Mouse (Mus musculus): ENCODE measurements around the gene Cd37.

Cd37 gene

DNA sequence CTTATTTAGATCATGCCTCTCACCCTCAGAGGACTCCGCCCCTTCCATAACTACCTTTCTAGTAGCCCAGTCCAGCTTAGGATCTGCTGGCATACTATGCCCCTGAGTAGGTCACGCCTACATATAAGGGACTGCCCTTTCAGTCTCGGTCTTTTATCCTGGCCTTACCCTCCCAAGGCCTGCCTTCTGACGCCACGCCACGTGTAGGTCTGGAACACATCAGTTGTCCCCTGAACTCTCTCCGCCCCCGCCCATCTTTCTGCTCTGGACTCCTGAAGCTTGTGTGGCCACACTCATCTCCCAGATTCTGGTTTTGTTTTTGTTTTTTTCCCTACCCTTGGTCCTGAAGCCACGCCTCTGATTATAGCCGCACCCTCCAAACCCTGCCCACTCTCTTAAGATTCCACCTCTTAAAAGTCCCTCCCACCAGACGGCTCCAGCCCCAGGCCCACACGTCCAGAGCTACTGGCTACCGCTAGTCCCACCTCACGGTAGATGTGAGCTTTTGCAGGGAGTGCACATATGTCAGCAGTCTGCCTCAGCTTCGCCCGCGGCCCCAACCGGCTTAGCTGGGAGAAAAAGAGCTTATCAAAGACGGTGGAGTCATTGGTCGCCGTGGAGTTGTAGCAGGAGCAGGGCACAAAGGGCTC lies 3.9 kb downstream of the Cd37 start:
- DNase-seq (ENCODE audit: low read depth) = no peak

DNA sequence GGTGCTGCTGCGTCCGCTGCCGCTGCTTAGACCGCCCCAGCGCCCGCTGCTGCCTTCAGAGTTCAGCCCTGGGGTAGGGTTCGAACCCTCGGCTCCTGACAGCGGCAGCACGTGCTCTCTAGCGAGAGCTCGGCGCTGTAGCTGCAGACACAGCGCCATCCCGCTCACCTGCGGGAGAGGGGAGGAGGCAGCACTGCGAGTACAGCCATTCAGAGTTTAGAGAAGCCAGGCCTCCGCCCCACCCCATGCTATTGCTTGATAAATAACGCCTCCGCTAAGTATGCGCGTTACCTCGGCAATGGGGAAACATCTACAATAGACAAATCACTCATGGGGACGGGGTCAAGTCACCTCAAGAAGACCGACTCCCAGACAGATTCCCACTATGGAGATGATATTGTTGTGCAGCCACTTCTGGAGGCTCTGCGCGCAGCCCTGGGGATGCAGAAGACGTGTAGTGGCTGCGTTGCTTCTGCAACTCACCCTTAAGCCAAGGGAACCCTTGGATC lies 4.5 kb downstream of the Cd37 start:
- DNase-seq (ENCODE audit: low read depth) = no peak

DNA sequence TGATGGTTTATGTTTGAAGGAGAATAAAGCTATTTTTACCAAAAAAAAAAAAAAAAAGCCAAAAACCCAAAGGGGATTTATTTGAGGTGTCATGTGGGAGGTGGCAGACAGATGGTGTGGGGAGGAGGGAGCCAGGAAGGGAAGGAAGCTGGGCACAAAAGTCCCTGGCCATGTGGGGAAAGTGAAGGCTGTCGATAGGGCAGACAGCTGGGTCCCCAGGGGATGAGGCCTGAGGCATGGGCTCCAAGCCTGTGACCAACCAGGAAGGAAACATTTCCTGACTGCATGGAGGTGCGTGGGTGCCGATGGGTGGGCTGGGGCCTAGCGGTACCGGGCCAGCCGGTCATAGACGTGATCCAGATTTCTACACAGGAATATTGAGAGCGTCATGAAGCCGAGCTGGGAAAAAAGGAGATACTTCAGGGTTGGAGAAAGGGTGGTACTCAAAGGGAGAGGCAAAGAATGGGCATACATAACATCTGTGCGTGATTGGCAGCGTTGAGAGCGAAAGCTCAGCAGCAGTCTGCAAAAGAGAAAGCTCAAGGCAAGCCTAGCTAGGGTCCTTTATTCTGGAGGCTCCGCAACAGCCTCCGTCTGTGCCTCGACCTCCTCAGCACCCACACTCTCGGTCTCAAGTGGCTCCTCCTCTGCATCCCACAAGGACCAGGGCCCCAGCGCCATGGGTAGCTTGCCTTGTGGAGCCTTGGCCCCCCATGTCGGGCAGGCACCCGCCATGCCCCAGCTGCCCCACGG lies 5.2 kb downstream of the Cd37 start:
- DNase-seq (ENCODE audit: low read depth) = no peak

DNA sequence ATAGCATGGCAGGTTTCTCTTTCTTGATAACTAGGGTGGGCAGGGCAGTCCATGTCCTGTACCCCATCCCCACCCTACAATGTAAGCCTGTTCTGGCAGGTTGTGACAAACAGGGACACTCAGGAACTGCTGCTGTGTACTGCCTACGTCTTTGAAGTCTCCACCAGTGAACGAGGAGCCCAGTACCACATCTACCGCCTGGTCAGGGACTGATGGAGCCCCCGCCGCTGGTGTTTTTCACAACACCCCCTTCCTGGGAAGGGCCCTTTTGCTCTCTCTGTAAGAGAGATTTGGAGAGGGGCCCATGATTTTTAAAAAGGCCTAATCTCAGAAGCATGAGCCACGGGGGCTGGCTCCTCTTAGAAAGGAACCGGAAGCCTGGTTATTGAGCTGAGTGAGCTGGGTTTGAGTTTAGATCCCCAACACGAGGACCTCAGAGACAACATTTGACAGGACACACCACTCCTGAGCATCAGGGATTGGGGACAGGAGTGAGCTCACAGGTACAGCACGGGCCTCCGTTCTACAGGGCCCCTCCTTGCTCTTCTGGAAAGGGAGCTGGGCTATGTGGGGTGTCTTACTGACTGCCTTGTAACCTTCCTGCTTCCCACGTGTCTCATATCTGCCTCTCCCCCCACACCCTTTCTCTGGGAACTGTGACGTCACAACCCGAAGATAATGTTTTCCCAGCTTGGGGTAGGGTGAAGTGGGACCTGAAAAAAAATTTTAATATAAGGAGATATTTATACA lies 6.0 kb downstream of the Cd37 start:
- no peak for DNase-seq (ENCODE audit: low read depth)

DNA sequence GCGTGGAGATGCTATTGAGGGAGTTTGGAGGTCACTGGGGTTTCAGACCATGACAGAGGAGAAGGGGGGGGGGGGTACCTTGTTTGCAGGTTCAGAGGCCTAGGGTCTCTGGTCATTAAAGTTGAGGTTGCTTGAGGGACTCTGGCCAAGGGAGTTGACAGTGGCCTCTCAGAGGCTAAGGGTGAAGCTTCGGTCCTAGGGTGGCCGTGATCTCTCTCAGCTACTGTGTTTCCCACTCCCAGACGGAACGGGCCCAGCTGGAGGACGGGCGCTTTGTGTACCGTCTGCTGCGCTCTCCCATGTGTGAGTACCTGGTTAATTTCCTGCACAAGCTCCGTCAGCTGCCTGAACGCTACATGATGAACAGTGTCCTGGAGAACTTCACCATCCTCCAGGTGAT lies 7.0 kb downstream of the Cd37 start:
- DNase-seq (ENCODE audit: low read depth) = no peak

DNA sequence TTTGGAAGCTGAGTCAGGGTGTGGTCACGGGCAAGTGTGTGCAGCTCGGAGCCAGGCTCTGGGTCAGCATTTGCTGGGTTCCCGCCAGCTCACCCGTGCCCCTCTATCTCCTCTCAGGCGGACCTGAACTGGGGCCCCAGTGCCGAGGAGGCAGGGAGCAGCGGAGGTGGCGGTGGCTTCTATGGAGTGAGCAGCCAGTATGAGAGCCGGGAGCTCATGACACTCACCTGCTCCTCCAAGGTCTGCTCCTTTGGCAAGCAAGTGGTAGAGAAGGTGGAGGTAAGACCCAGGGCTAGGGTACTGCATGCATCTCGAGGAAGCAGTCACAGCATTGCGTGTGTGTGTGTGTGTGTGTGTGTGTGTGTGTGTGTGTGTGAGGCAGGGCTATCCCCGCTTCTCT lies 7.7 kb downstream of the Cd37 start:
- DNase-seq (ENCODE audit: low read depth) = no peak

DNA sequence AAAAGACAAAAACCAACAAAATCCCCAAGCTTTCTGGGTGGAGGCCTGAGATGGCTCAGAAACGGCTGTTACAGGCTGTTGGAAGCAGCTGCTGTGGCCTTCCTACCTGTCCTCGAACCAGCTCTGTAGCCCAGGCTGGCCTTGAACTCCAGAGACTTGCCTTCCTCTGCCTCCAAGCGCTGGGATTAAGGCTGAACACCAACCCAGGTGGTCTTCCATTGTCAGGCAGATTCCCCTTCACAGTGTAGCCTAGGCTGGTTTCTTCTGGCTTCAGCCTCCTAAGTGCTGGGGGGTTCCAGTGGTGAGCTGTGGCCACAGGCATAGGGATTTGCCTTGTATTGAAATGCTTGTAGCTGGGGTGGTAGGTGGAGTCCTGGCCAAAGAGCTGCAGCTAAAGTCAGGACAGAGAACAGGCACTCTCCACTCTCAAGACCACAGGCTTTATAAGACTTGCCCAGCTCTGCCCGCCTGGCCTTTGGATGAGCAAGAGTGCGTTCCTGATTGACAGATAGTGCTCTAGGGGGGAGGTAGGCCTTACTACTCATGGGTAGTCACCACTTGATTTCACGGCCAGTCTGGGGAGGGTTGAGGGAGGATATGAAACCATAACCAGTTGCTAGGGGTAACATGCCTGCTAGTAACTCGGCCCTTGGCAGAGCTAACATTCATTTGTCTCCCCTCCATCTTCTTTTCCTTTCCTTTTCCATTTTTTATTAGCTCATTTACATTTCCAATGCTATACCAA lies 9.3 kb downstream of the Cd37 start:
- DNase-seq (ENCODE audit: low read depth) = no peak

DNA sequence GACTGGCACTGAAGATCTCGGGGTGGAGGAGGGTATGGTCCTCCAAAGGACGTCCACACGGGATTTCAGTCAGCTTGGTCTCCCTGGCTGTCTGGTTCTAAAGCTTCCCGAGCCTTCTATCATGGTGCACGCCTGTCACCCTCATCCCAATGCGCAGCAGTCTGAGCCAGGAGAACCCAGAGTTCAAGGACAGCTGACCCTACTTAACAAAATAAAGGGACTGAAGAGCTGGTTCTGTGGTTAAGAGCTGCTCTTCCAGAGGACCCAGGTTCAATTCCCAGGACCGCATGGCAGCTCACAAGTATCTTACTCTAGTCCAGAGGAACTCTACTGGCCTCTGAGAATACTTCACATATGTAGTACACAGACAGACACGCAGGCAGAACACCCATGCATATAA lies 9.9 kb downstream of the Cd37 start:
- no peak for DNase-seq (ENCODE audit: low read depth)

DNA sequence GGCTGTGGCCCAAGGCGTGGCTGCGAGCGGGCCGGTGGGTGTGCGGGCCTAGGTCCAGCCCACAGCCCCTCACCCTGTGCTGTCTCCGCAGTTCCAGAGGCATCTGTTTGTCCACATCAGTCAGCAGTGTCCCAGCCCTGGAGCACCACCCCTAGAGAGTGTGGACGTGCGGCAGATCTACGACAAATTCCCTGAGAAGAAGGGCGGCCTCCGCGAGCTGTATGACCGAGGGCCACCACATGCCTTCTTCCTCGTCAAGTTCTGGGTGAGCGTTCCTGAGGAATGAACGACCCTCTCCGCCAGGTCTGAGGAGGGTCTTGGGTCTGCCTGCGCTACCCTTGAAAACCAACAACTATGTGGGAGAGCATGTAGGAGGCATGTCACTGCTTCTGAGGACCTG lies 10.4 kb downstream of the Cd37 start:
- DNase-seq (ENCODE audit: low read depth) = no peak

DNA sequence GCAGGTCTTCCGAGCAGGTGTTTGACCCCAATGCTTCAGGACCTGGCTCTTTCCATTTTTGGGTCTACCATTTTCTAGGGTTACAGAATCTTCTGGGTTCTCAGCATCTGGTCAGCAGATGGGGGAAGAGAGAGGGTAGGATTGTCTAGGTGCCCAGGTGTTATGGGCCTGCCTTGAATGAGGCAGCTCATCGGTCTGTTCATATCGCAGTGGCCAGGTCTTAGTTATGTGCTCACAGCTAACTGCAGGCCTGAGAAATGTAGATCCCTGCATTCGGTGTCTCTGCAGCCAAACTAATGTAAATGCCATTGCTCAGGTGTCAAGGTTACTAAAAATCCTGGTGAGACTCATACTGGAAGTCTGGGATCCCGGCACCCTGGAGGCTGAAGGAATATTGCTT lies 12.5 kb downstream of the Cd37 start:
- no peak for DNase-seq (ENCODE audit: low read depth)

DNA sequence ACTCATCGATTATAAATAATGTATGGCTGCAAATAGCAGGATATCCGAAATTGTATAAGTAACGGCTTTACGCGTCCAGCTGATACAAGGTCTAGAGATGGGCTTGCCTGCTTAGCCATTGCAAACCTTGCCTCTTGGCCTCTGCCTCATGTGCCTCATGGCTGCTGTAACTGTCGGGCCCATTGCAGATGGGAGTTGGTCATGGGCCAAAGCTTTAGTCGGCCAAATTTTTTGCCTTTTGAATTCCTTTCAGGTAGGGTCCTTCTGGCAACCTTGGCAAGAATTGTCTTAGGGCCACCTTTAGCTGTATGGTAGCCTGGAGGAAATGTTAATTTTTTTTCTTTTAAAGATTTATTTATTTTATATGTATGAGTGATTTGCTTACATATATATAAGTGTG lies 14.1 kb downstream of the Cd37 start:
- no peak for DNase-seq (ENCODE audit: low read depth)

DNA sequence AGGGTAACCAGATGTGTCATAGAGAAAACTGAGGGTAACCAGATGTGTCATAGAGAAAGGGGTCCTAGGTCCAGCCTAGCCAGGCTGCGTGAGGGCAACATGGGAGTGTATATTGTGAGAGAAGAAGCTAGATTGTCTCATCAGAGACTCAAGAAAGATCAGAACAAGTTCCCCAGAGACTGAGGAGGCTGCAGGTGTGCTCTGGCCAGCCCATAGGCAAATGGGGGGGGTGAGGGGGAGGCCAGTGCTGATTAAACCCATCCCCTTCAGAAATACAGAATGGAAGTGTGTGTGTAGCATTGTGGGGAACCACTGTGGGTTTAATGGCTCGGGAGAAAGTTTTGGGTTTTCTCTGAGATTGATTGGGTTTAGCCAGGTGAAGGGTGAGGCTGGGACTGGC lies 17.2 kb downstream of the Cd37 start:
- DNase-seq (ENCODE audit: low read depth) = no peak

DNA sequence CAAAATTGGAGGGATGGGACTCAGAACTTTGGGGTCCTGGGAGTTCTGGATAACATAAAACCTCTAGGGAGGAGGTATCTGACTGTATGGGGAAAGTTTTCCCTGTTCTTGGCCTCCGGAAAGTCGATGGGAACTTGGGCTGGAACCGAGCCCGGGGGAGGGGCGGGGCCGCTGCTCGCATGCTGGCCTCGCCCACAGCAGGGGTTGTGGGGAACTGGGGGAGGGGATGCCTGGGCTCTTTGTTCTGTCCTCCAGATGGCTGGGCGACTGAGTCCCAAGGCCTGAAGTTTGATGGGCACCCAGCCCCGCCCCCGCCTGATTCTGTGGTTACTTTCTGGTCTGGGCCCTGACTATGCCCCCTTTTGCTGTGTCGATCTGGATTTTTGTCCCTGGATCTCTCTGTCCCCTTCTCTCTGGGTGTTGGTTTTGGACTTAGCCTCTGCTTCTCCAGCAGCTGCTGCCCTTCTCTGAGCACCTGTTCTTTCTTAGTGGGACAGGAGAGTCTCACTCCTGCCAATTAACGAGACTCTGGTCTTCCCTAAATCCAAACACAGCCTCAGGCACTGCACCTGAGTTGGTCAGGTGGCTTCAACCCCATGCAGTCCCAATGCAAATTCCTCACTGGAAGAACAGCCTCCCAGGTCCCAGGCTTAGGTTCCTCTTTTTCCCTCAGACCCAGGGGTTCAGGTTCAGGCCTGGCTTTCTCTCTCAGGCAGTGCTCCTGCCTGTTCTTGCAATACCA lies 22.3 kb downstream of the Cd37 start:
- no peak for DNase-seq (ENCODE audit: low read depth)

DNA sequence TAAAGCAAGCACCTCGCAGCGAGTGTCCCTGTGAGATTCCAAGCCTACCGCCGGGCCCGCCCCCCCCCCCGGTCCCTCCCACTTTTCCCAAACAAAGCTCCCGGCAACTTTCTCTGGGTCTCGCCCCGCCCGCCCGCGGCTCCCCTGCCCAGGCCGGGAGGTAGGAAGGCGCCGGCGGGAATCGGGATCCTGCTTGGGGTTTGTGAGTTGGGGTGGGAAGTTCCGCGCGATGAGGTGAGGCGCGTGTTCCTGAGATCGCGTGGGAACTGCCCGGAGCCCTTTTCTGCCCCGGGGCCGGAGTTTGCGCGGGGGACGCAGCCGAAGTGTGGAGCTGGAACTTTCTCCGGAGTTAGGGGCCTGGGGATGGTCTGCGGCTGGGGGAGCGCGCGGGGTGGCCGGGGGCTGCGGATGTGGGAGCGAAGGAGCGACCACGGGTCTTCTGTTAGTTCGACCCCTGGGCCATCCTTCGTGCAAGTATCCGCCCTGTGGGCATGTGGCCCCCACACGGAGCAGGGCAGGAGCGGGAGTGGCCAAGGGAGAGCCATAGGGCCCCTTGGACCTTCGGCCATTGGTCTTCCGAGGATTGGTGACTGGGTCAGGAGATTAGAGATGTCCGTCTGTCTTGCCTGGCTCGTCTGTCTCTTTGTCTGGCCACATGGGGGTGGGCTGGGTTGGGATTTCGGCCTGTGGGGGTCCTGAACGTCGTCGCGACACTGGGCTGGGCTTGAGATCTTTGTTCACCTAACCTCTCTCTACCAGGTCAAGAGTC lies 23.1 kb downstream of the Cd37 start, which contains the start of gene Tead2:
Gene Tead2, plus strand, starts transcription at position 81 of the 769 bp plus-strand sequence.
- no peak for DNase-seq (ENCODE audit: low read depth)

DNA sequence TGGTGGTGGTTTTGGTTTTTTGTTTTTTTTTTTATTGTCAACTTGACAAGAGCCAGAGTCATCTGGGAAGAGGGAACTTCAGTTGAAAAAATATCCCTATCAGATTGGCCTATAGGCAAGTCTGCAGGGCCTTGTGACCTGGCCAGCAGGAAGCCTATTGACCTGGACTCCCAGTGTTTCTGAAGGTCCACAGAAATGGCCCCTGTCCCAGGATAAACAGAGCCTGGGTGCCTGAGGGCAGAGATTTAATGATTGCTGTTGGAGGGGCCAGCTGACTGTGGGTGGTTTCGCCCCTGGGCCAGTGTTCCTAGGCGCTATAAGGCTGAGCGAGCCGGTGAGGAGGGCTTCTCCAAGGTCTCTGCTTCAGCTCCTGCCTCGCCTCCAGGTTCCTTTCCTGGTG lies 25.2 kb downstream of the Cd37 start:
- no peak for DNase-seq (ENCODE audit: low read depth)

DNA sequence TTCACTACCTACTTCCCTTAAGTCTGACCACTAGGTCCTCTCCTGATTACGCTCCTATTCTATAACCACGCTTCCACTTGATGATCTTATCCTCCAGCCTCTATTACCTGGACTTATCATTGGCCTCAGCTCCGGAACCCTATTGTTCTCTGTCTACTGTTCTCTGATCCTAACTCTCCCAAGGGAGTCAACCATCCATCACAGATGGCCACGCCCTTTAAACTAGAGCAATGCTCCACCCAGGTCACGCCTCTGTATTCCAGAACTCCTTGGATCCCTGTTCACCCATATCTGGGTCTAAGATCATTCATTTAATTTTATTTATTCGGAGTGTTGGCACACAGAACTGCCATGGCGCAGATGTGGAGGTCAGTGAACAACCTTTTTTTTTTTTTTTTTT lies 26.6 kb downstream of the Cd37 start:
- no peak for DNase-seq (ENCODE audit: low read depth)

DNA sequence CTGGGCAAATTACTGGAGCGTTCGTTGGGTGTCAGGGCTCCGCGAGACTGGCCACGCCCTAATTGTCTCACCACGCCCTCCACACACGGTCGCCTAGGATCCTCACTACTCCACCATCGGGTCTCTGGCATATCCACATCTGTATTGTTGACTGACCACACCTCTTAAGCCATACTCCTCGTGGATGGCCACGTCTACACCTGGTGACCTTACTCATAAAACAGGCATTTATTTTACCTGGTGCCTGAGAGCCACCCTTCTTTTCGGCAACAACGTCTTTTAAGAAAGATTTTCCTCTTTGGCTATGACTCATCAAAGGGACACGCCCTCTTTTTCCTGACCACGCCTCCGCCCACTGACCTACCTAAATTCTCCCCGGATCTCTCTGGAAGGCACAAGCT lies 27.1 kb downstream of the Cd37 start, which contains the start of gene Dkkl1:
Gene Dkkl1, minus strand, starts transcription at position 297 of the 401 bp plus-strand sequence.
- DNase-seq (ENCODE audit: low read depth) = peak; percentile 43

DNA sequence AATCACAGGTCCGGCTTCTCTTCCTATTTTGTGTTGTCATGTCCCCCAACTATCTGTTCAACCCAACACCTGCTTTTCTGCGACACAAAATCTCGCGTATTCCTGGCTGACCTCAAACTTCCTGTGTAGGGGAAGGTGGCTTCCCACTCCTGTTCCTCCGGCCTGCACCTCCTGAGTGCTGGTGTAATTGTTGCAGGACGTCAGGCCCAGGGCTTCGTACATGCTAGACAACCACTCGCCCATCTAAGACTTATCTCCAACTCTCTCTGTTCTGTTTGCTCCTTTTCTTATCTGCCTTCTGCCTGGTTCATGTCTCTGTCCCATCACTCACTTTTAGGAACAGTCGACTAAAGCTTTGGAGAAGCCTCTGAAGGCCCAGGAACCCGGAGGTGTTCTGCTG lies 27.8 kb downstream of the Cd37 start:
- peak; percentile 38 for DNase-seq (ENCODE audit: low read depth)

DNA sequence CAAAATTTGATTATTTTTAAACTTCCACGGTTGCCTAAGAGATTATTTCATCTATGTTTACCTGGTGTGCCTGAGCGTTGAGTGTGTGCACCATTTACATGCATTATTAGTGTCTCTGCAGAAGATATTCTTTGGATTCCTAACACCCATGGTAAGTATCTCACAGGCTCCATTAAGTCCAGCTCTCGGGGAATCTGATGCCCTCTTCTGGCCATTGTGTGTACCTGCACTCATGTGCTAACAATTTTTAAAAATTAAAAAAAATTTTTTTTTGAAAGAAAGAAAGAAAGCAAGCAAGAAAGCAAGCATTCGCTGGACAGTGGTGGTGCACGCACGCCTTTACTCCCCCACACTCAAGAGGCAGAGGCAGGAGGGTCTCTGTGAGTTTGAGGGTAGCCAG lies 30.7 kb downstream of the Cd37 start:
- no peak for DNase-seq (ENCODE audit: low read depth)

DNA sequence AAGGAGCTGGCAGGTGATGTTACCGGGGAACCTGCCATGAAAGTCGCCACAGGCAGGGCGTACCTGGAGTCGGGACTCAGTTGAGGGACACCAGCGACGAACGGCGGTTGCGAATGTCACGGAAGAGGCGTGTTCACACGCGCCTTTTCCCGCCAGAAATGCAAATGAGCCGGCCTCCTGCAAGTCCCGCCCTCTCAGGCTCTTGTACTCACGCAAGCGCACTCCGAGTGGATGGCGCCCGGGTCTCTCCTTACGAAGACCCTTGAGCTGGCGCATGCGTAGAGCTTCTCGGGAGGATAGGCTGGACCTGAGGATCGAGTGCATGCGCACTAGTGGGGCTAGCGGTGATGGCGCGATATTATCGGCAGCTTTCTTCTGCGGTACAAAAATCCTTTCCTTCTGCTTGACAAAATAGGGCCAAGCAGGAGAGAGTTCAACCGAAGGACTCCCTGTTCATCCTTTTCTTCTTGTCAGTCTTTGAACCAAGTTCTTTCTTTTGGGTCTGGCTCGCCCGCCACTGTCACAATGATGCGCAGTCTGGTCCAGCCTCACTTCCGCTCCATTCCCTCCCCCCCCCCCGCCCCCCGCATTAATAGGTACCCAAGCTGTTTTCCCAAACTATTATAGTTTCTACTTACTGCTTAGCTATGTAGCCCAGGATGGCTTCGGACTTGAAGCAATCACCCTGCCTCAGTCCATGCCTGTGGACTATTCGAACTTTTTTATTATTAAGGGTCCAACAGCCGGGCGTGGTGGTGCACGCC lies 34.4 kb downstream of the Cd37 start, which contains the start of gene Ccdc155:
Gene Ccdc155, minus strand, starts transcription at position 513 of the 764 bp plus-strand sequence.
- DNase-seq (ENCODE audit: low read depth) = peak; percentile 97

Measured in naive thymus-derived CD4-positive, alpha-beta T cell, adult 2 months (primary cell).